In genomic region chr11:107327326-107327725, GRCm38 (mm10) we compare ENCODE assay signal across 19 mouse cellular contexts.
DNase-seq lines count a peak whose midpoint lies in the region; ATAC-seq and TF ChIP-seq lines count a peak whose summit lies in the region.
"Had no signal": no experiment of that assay in that cellular context is flagged by ENCODE, and none has a peak within 500 bp of the region (broad histone marks: within the 10 kb centered on the region; RNA-seq: fewer than 3 reads in every experiment).

No protein-coding gene starts in this region.

- H3K27ac ChIP-seq in liver, postnatal 0 days (ENCODE audit: low read depth) = no peak overlapping the region
- no peak overlapping the region for H3K27ac ChIP-seq in liver, embryonic 11.5 days (ENCODE audit: low read depth, low read length)
- H3K27ac ChIP-seq: embryonic facial prominence, embryonic 15.5 days; heart, embryonic 15.5 days; kidney, postnatal 0 days; lung, embryonic 15.5 days; midbrain, embryonic 12.5 days; neural tube, embryonic 15.5 days had no signal

- H3K9ac ChIP-seq in liver, postnatal 0 days (replicated peaks) = no peak overlapping the region
- no peak overlapping the region for H3K9ac ChIP-seq in liver, embryonic 11.5 days (ENCODE audit: low read depth, low read length)
- H3K9ac ChIP-seq: embryonic facial prominence, embryonic 15.5 days; forebrain, postnatal 0 days; heart, embryonic 15.5 days; lung, embryonic 15.5 days; midbrain, embryonic 12.5 days; neural tube, embryonic 15.5 days had no signal

- TF ChIP-seq CTCF in liver, postnatal 0 days (IDR thresholded peaks at IDR 0.05; ENCODE audit: low read depth) = no peak

- peaks cover 3% of the 10 kb centered on the region for H3K36me3 ChIP-seq in liver, postnatal 0 days (replicated peaks; ENCODE audit: insufficient read depth, low read length)
- no peaks in the 10 kb centered on the region for H3K36me3 ChIP-seq in liver, embryonic 11.5 days (ENCODE audit: control insufficient read depth, insufficient read depth, low read length)
- H3K36me3 ChIP-seq: embryonic facial prominence, embryonic 15.5 days; heart, embryonic 15.5 days; lung, embryonic 15.5 days; neural tube, embryonic 15.5 days had no signal

- H3K4me1 ChIP-seq in liver, postnatal 0 days (ENCODE audit: insufficient read depth) = no peaks in the 10 kb centered on the region
- H3K4me1 ChIP-seq in liver, embryonic 11.5 days (replicated peaks; ENCODE audit: control insufficient read depth, insufficient read depth, low read length) = no peaks in the 10 kb centered on the region

- ATAC-seq in liver, postnatal 0 days = peak; percentile 35; the same call in 1 of the 2 replicates
- no peak for ATAC-seq in liver, embryonic 11.5 days (replicated peaks; ENCODE audit: low FRiP score)
- ATAC-seq: forebrain, postnatal 0 days had no signal

- intact Hi-C loops in heart, postnatal 14 days (cut with DNase I) = no loop called here

- H3K27me3 ChIP-seq in liver, postnatal 0 days (ENCODE audit: insufficient read depth, low read length) = no peaks in the 10 kb centered on the region
- H3K27me3 ChIP-seq in liver, embryonic 11.5 days (replicated peaks; ENCODE audit: control insufficient read depth, insufficient read depth, low read length) = no peaks in the 10 kb centered on the region
- H3K27me3 ChIP-seq: embryonic facial prominence, embryonic 15.5 days; heart, embryonic 15.5 days; lung, embryonic 15.5 days; midbrain, embryonic 12.5 days; neural tube, embryonic 15.5 days had no signal

- peak; percentile 30 to 72 for DNase-seq in heart, adult 18-20 months
- no peak for DNase-seq in heart, postnatal 14 days
- no peak for DNase-seq in liver, postnatal 0 days
- DNase-seq in liver, embryonic 11.5 days (ENCODE audit: low spot score) = no peak
- peak; percentile 45 for DNase-seq in gastrocnemius, postnatal 25 days
- DNase-seq in skeletal muscle tissue, adult 2 months (ENCODE audit: low read depth, low spot score) = peak; percentile 73
- DNase-seq in ovary, postnatal 14 days (ENCODE audit: low spot score) = no peak
- DNase-seq: adrenal gland, adult 2 months; cerebellum, adult 11 months; forebrain, postnatal 0 days; kidney, adult 11 months; thymus, adult 2 months had no signal

- 68% methylated on average over 10 of the region's 10 CpGs for WGBS in liver, postnatal 0 days (ENCODE audit: insufficient replicate concordance)
- 81% methylated on average over 10 of the region's 10 CpGs for WGBS in liver, embryonic 11.5 days

- no peaks in the 10 kb centered on the region for H3K9me3 ChIP-seq in liver, postnatal 0 days (ENCODE audit: low read length)
- no peaks in the 10 kb centered on the region for H3K9me3 ChIP-seq in liver, embryonic 11.5 days (ENCODE audit: control insufficient read depth, low read length)
- H3K9me3 ChIP-seq: embryonic facial prominence, embryonic 15.5 days; heart, embryonic 15.5 days; lung, embryonic 15.5 days; midbrain, embryonic 12.5 days; neural tube, embryonic 15.5 days had no signal

- no peak overlapping the region for H3K4me3 ChIP-seq in liver, postnatal 0 days (ENCODE audit: low read depth, low read length)
- H3K4me3 ChIP-seq in liver, embryonic 11.5 days (ENCODE audit: low read depth, low read length) = no peak overlapping the region
- H3K4me3 ChIP-seq: embryonic facial prominence, embryonic 15.5 days; heart, embryonic 15.5 days; lung, embryonic 15.5 days; midbrain, embryonic 12.5 days; myocyte; neural tube, embryonic 15.5 days had no signal

- H3K4me2 ChIP-seq in liver, postnatal 0 days (ENCODE audit: low read depth, low read length) = no peak overlapping the region
- no peak overlapping the region for H3K4me2 ChIP-seq in liver, embryonic 11.5 days
- H3K4me2 ChIP-seq: embryonic facial prominence, embryonic 15.5 days; heart, embryonic 15.5 days; lung, embryonic 15.5 days; midbrain, embryonic 12.5 days; neural tube, embryonic 15.5 days had no signal

- no peak for TF ChIP-seq EP300 in liver, postnatal 0 days (IDR thresholded peaks at IDR 0.05; ENCODE audit: low read depth)

Comparison
In these comparisons a context has a peak if more than half of its experiments do, and no peak if none do; other contexts are left out.
1. DNase-seq: peak in heart, adult 18-20 months (2 of 2), gastrocnemius, postnatal 25 days (single experiment) and skeletal muscle tissue, adult 2 months (single experiment); none in heart, postnatal 14 days (0 of 2), liver, postnatal 0 days (single experiment), liver, embryonic 11.5 days (single experiment) and ovary, postnatal 14 days (single experiment).